Mouse (Mus musculus): Measurements from ENCODE around the gene Pcyox1.
A peak's percentile ranks its signal among the peaks of the same experiment; 100 is the strongest.

The Pcyox1 gene

DNA sequence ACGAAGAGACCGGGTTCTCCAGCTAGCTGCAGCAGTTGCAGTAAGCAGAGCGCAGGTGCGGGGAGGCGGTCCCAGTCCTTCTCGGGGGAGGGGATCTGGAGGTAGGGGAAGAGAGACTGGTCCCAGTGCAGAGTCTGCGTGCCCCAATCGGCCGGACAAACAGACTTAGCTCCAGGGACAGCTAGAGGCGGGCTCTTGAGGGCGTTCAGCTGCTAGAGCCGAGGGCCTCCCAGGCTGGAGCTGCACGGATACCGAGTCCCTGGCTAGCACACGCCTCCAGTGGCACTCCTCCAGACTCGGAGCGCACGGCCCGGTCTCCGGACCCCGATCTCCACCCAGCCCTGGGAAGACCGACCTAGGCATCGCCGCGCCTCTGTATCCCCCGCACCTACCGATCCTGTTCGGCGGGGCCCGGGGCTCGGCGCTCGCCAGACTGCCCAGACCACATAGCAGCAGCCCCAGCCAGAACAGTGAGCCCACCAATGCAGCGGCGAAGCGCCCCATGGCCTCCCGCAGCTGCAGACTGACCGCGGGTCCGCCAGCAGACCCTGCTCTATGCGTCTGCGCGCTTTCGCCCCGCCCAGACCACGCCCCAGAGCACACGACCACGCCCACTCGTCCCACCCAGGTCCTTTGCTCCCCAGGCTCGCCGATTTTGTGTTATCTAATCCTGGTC lies at the start of gene Pcyox1:
TSS of gene Pcyox1 (minus strand) at position 574 of the 676 bp plus-strand sequence.
- DNase-seq, result peak; percentile 91

DNA sequence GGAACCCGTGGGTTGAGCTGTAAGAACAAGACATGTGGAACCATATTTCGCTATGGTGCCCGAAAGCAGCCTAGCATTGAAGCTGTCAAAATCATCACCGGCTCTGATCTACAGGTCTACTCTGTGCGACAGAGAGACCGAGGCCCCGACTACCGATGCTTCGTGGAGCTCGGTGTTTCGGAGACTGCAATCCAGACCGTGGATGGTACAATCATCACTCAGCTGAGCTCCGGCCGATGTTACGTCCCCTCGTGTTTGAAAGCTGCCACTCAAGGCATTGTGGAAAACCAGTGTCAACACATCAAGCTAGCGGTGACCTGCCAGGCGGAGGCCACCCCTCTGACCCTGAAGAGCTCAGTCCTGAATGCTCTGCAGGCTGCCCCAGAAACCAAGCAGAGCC lies 48.6 kb upstream of the Pcyox1 start:
- no peak for DNase-seq

DNA sequence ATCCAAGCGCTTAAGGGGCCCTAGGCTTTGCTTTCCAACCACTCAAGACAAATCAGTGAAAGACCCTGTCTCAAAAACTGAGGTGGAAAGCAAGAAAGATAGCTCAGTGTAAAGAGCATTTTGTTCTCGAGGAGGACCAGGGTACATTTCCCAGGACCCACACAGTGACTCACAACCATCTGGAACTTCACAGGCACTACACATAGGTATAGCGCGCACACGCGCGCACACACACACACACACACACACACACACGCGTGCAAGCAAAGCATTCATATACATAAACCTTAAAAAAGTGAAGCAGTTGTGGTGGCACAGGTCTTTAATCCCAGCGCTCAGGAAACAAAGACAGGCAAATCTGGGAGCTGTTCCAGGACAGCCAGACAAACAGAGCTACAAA lies 44.6 kb upstream of the Pcyox1 start:
- no peak for DNase-seq

DNA sequence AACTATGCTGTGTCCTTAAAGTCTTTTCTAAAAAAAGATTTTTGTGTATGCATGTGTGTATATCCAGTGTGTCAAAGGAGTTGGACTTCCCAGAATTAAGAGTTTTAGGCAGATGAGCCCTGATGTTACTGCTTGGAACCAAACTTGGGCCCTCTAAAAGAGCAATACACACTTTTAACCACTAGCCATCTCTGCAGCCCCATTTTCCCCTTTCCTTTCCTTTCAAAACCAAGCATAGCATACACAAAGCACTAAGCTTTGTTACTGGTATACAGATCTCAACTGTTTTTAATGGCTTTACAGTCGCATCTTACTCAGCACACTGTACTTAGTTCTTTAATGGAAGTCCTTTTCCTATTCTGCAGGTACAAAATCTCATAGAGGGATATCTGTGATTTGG lies 42.6 kb upstream of the Pcyox1 start:
- DNase-seq, result no peak

DNA sequence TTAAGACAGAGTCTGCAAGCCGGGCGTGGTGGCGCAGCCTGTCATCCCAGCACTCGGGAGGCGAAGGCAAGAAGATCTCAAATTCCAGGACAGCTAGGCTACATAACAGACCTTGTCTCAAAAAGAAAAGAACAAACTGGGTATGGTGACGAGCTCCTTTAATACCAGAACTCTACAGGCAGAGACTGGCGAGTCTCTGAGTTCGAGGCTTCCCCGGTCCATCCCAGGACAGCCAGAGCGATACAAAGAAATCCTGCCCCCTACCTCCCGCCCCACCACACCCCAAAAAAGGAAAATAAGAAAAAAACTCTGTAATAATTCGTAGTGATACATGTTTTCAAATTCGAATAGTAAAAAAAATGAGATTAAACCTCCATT lies 42.2 kb upstream of the Pcyox1 start:
- DNase-seq, result no peak

DNA sequence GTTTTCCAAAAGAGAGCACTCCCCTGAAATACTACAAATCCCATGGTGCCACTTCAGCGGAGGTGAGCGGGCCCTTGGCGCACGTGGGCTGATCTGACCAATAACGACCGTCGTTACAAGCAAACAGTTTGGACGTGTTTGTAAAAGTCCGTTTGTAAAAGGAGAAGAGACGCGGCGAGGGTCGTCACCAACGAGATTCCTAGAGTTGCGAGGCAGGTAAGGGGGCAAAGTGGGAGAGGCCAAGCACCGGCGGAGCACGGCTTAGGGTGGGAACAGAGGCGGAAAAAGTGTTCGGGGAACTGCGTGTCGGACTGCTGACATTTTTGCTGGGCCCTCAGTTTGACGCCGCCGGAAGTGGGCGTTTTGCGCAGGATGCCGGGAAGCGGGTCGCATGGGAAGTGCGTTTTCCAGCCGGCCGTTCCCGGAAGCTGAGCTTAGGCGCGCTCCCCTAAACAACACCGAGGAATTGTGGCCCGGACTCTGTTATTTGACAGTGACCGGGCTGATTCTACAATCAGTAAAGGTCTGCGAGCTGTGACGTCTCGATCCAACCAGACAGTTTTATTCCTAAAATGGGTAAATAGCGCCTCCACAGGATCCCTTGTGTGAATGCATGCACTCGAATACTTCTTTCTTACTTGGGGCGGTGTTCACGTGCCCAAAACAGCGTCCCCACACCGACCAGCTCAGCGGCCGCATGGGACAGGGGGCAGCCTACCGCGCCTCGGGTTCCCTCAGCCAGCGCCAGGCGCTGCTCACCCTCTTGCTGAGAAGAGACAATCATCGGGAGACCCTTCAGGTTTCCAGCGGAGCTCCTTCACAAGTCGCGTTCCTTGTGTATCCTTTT lies 41.5 kb upstream of the Pcyox1 start, which contains the start of gene C87436:
TSS of gene C87436 (plus strand) at position 103 of the 847 bp plus-strand sequence.
- DNase-seq, result peak; percentile 96

DNA sequence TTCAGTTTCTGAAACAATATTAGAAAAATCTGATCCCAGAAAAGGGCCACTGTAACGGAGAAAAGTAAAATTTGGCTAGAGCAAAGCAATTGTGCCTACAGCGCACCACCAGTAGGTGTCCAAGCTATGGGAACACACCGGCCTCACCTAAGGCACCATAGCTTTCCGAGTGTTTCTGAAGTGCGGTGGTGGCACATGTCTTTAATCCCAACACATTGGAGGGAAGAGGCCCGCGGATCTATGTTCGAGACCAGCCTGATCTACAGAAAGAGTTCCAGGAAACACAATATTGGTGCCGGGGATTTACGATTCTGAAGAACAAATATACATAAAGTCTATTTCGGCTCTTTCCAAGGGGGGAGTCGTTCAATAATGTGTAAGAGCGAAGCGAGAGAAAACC lies 40.8 kb upstream of the Pcyox1 start:
- DNase-seq, result peak; percentile 71

DNA sequence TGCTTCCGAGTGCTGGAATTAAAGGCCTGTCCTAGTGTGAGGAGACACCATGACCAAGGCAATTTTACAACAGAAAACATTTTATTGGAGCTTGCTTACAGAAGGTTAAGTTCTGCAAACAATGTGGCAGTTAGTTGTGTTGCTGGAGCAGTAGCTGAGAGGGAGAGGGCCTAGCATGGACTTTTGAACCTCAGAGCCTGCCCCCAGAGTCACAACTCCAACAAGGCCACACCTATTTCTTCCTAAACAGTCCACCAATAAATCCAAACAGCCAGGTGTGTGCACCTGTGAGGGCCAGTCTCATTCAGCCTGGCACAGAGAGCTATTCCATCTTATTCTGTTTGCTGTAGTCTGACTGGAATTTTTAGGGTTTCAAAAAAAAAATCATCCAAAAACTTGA lies 36.7 kb upstream of the Pcyox1 start:
- no peak for DNase-seq

DNA sequence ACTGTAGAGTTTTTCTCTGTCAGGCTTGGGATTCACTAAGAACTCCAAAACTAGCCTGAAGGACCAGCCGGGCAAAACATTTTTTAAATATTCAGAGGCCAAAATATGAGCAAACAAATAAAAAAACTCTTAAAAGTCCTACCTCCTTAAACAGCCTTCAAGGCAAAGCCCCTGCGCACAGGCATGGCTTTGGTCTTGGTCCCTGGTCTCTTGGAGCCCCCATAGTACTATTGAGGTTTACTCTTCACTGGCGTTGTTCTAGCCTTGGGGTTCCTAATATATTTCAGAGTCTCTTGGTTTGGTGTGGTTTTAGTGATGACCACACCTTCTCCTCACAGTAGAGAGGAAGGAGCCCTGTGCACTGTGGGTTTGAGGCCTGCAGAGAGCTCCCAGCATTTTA lies 34.6 kb upstream of the Pcyox1 start:
- no peak for DNase-seq

DNA sequence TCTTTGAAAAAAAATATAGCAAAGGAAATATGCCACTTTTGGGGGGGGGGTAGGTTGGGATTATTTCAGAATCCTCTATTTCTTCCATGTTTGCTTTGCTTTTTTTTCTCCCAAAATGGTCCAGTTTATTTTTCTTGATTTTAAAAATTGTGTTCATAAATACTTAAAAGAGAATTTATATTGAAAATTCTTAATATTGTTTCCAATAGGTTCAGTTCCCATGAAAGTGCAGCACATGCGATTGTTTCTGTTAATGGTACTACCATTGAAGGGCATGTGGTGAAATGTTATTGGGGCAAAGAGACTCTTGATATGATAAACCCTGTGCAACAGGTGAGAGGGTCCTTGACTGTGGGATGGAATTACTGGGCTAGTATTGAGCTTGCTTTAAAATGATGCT lies 29.4 kb upstream of the Pcyox1 start, which contains the start of gene Gm44790:
TSS of gene Gm44790 (plus strand) at position 301 of the 400 bp plus-strand sequence.
- no peak for DNase-seq

DNA sequence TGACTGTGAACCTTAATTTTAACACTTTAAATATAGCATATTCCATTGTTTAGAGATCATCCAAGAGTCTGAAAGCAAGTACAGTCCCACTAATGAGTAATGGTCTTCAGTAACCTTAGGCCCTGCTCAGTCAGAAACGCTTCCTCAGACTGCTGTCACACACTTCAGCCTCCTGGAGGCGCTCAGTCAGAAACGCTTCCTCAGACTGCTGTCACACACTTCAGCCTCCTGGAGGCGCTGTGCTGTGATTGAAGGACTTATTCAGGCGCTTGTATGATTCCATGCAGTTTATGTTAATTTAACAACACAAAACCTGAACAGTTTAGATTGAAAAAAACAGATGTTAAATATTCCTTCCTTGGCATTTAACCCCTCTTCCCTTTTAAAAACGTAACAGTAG lies 23.5 kb upstream of the Pcyox1 start:
- DNase-seq, result peak; percentile 21

DNA sequence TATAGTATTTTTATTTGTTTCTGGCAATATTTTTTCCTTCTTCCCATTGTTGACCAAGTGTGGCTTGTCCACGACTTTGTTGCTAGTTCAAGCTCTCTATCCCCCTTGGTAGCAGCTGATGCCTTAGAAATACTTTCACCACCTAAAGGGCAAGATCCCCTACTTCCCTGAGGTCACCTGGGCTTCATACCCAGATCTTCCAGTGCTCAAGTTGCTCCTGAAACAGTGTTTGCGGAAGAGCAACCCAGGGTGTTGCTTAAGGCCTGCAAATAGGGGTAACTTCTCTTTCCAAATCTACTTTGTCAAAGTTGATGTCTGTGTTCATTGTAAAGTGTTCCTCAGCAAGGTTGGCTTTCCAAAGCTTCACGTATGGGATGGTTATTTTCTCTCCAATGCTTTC lies 22.3 kb upstream of the Pcyox1 start:
- no peak for DNase-seq

DNA sequence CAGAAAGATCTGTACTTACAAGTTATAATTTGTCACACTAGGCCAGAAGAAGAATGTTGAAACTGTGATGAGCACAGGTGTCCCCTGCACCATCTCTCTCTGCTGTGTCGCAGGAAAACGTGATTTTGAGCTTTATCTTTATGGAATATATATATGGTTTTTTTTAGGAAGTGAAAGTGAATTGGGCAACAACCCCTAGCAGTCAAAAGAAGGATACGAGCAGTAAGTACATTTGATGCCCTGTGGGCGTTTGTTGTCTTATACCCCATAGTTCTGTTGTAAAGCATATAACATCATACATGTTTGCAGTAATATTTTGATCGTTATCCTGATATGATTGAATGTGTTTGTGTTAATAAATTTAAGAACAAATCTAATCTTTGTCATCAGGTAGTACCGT lies 21.8 kb upstream of the Pcyox1 start:
- DNase-seq, result no peak

DNA sequence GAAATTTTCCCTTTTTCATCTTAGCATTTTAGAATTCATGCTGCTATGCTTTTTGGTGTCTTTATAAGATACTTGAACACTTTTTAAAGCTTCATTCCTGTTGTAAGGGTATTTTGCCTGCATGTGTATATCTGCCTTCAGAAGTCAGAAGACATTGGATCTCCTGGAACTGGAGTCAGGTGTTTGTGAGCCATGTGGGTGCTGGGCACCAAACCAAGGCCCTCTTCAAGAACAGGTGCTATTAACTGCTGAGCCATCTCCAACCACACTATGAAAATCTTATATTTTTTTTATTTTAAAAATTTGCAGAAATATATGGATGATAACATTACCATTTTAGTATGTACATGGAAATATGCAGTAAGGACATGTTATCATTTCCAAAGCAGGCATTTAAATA lies 9.4 kb upstream of the Pcyox1 start:
- DNase-seq, result no peak

DNA sequence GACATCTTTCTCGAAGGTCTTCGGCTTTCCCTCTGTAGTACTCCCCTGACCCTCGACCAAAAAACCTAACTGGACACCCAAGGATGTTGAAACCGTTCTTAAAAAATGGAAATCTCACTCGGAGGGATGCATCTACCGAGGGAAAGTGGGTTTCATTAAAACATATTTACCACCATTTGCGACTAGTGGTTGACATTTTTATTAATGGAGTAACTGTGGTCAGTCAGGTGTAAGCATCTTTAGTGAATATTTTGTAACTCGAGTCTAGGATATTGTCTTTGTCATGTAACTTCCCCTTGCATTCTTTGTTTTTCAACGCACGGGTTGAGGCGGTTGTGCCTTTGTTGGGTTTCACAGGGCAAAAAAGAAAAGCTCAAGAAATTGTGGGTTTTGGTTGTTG lies 8.0 kb upstream of the Pcyox1 start:
- DNase-seq, result no peak

DNA sequence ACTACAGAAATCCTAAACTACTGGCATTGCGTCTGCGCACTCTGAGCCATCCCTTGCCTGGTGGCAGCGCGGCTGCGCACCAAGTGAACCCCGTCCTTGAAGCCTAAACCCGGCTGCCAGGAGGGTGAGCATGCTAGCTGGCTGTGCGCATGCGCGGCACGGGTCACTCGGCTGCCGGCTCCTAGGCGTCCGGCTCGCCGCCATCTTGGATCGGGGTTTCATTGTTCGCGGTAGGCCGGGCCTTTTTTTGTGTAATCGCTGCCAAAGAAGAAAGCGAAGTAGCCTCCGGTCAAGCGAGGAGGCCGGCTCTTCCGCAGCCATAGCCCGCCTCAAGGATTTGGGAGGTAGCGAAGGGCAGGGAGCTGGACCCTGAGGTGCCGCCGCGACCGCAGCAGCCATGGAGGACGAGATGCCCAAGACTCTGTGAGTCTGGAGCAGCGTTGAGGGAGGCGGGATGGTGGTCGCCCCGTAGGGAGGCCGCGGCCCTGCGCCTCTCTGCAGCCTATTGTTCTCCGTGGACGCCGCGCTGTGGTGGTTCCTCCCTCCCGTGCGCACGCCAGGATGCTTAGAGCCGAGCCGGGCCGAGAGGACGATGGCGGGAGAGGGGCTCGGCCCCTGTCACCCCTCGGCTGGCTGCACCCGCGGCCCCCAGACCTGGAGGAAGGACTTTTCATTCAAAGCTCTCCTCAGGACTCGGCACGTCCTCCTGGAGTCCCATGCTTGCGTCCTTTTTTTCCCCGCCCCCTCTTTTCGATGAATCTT lies 7.3 kb upstream of the Pcyox1 start, which contains the start of gene Tia1:
TSS of gene Tia1 (plus strand) at position 120 of the 762 bp plus-strand sequence.
- peak; percentile 98 for DNase-seq

DNA sequence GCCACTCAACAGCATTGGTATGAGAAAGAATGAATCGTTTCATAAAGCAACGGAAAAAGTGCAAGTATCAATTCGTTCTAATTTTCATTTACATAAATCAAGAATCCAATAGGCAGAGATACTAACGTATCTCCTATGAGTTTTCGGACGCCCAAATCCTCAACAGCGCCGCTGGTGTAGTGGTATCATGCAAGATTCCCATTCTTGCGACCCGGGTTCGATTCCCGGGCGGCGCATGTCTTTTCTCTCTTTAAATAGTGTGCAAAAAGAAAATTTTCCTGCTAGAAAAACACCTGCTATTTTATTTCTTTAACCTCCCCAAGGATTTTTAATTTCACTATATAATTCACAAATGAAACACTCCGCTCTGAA lies 6.8 kb upstream of the Pcyox1 start:
- DNase-seq, result peak; percentile 86

DNA sequence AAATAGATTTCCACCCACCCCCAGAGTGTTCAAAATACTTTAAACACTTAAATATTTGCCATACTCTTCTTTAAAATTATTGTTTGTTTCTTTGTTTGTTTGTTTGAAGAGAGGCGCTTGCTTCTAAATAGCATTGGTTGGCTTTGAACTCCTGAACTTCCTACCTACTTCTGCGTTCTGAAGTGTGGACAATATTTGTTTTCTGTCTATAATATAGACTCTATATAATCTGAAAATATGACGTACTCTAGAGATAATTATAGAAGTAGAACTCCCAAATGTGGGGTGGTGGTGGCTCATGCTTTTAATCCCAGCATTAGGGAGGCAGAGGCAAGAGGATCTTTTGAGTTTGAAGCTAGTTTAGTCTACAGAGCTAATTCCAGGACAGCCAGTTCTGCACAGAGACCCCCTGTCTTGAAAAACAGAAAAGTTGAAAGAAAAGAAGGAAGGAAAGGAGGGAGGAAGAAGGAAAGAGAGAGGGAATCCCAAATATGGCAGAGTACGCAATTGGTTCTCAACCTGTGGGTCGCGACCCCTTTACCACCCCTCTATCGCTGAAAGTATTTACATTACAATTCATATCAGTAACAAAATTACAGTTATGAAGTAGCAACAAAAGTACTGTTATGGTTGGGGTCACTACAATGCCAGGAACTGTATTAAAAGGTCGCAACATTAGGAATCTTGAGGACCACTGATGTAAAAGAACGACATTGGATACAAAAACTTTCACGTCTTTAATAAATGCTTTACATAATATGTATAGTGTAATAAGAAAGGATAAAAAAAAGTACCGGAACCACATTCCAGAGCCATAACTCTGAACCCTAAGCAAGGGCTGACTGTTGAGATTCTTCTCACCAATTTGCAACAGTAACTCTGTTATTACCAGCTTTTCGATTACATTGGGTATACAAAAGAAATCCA lies 6.0 kb upstream of the Pcyox1 start:
- no peak for DNase-seq

DNA sequence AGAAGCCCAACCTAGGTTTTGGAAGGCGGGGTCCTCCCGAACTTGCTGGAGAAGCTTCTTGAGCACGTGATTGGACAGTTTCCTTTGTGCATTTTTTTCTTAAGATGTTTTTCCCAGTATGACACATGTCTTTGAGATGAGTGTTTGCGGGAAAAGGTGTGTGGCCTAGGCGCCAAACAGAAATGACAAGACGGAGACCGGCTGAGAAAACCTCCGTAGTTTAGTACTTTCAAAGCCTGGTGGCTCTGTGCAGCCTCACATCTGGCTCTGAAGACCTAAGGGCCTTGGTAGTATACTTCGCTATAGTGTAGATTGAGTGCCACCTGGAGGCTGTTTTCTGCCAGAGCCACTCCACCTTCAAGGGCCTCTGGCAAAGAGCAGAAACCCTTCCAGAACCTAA lies 4.0 kb upstream of the Pcyox1 start:
- DNase-seq, result peak; percentile 89

DNA sequence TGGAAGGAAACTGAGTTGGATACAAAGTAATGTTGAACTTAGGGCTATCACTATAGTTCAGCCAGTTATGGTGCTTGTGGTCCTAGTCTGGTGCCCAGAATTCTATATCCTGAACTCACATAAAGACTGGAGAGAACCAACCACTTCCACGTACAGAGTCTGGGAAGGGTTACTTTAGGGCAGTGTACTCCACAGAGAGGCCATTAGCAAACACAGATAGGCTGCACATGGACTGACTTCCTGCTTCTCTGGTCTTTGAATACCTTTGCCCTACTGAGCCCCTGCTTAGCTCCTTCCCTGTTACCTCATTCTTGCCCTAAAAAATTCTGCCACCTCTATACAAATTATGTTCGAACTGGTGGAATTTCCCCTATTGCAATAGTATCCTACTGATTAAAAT lies 3.0 kb upstream of the Pcyox1 start:
- DNase-seq, result no peak

DNA sequence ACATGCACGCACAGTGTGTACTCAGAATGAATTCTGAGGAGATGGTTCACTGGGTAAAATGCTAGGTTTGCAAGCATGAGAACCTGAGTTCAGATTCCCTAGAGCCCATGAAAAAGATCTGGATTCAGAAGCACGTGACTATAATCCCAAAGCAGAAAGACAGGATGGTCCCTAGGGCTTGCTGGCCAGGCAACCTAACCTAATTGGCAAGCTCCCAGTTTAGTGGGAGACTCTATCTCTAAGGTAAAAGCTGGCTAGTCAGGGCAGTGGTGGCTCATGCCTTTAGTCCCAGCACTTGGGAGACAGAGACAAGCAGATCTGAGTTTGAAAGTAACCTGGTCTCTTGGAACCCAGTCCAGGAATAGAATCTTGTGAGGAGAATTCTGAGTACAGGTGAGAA lies 2.0 kb upstream of the Pcyox1 start:
- no peak for DNase-seq

DNA sequence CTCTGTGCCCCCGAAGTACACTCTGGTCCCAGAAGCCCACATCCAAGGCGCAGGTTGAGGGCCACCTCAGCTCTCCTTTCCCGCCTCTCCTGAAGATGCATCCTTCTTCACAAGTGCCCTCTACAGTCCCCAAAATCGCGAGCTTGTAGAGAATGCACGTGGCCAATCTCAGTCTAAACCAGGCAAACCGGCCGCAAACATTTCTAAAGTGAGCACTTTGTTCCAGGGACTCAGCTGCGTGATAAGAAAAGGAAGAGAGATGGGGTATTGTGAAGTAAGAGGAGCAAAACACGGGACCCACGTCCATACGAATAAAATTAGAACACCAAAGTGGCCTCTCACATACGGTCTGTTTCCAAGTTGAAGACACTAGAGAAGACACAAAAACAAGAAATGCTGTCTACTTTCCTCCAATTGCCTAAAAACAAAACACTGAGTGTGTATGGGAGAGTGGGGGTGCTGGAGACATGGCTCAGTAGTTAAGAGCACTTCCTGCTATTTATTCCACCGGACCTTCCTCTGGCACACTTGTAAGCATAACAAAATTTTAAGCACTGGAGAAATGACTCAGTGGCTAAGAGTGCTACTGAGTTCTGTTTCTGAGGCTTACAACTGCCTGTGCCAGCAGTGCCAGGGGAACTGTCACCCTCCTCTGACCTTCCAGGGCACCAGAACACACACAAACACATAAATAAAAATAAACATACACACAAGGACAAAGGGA lies 465 bp upstream of the Pcyox1 start:
- no peak for DNase-seq
